Mouse (Mus musculus): ENCODE data around the gene Carmil1. TPM values are rescaled to one million over a fixed set of nuclear protein-coding genes. Genes with fewer than 3 reads are reported as not detected.

The Carmil1 gene
- polyA plus RNA-seq, 1 experiment from 2014 or later, result 37.2 TPM

GRCm38 (mm10) chr13:24136836-24137235 lies 143.8 kb downstream of the Carmil1 start:
- 87% methylated on average over 5 of the region's 5 CpGs for WGBS
- H3K4me2 ChIP-seq, result no peak overlapping the region
- ATAC-seq (ENCODE audit: insufficient read depth, low FRiP score, low read depth), result no peak
- no peak overlapping the region for H3K4me3 ChIP-seq (replicated peaks)
- H3K4me1 ChIP-seq, result 0 out of 2 replicates have a peak, but pooled peaks cover 4% of the 10 kb centered on the region
- no peaks in the 10 kb centered on the region for H3K9me3 ChIP-seq
- no peak overlapping the region for H3K27ac ChIP-seq
- H3K27me3 ChIP-seq (replicated peaks), result no peaks in the 10 kb centered on the region
- no peak overlapping the region for H3K9ac ChIP-seq
- H3K36me3 ChIP-seq, result no peaks in the 10 kb centered on the region

GRCm38 (mm10) chr13:24135282-24136230 lies 145.0 kb downstream of the Carmil1 start:
- Histone ChIP-seq H3K27ac (peak overlapping the region; percentile 55; the same call in 1 of the 2 replicates), H3K36me3 (no peaks in the 10 kb centered on the region), H3K4me2 (peak overlapping the region; percentile 30; the same call in 1 of the 2 replicates), H3K4me1 (0 out of 2 replicates have a peak, but pooled peaks cover 4% of the 10 kb centered on the region), H3K9me3 (no peaks in the 10 kb centered on the region), H3K27me3 (replicated peaks) (no peaks in the 10 kb centered on the region), H3K4me3 (replicated peaks) (no peak overlapping the region), H3K9ac (no peak overlapping the region)
- WGBS, result 24% methylated on average over 21 of the region's 21 CpGs
- ATAC-seq (ENCODE audit: insufficient read depth, low FRiP score, low read depth), result peak; percentile 85

- no peak for ATAC-seq (ENCODE audit: insufficient read depth, low FRiP score, low read depth)
- WGBS, result 81% methylated on average over 3 of the region's 3 CpGs
- no peak overlapping the region for H3K9ac ChIP-seq
Measured at GRCm38 (mm10) chr13:24132866-24133265, 147.7 kb downstream of the Carmil1 start.

GRCm38 (mm10) chr13:24131319-24131718 lies 149.3 kb downstream of the Carmil1 start:
- WGBS, result 89% methylated on average over 5 of the region's 5 CpGs

More at GRCm38 (mm10) chr13:24132866-24133265, 147.7 kb downstream of the Carmil1 start:
- no peak overlapping the region for H3K27ac ChIP-seq
- 0 out of 2 replicates have a peak, but pooled peaks cover 4% of the 10 kb centered on the region for H3K4me1 ChIP-seq
- H3K36me3 ChIP-seq, result no peaks in the 10 kb centered on the region
- no peaks in the 10 kb centered on the region for H3K27me3 ChIP-seq (replicated peaks)
- no peak overlapping the region for H3K4me3 ChIP-seq (replicated peaks)
- no peaks in the 10 kb centered on the region for H3K9me3 ChIP-seq
- no peak overlapping the region for H3K4me2 ChIP-seq

DNA sequence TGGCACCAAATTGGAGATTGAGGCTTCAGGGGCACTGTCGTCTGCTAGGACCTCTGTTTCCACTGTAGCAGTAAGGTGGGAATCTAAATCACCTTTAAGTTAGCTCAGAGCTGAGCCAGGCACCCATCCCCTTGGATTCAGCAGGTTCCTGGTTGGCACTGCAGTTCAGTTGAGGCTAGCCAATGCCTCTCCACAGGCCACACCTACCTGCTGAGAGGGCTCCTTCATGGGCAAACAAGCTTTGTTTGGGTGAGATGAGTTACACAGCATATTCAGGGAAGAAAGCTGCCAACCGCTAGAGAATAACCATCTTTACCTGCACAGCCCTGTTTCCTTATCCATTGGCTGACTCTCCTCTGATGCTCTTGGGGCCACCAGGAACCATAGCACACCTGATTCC lies 149.9 kb downstream of the Carmil1 start:
- Histone ChIP-seq H3K27me3 (replicated peaks) (no peaks in the 10 kb centered on the region), H3K36me3 (no peaks in the 10 kb centered on the region), H3K27ac (no peak overlapping the region), H3K4me1 (0 out of 2 replicates have a peak, but pooled peaks cover 2% of the 10 kb centered on the region), H3K9me3 (no peaks in the 10 kb centered on the region), H3K4me3 (replicated peaks) (no peak overlapping the region), H3K9ac (no peak overlapping the region), H3K4me2 (no peak overlapping the region)
- ATAC-seq (ENCODE audit: insufficient read depth, low FRiP score, low read depth), result no peak
- WGBS, result 90% methylated on average over 2 of the region's 2 CpGs

More at GRCm38 (mm10) chr13:24131319-24131718, 149.3 kb downstream of the Carmil1 start:
- no peak overlapping the region for H3K4me3 ChIP-seq (replicated peaks)
- no peak for ATAC-seq (ENCODE audit: insufficient read depth, low FRiP score, low read depth)
- no peak overlapping the region for H3K4me2 ChIP-seq
- no peaks in the 10 kb centered on the region for H3K36me3 ChIP-seq
- H3K9ac ChIP-seq, result no peak overlapping the region
- 0 out of 2 replicates have a peak, but pooled peaks cover 4% of the 10 kb centered on the region for H3K4me1 ChIP-seq
- no peaks in the 10 kb centered on the region for H3K9me3 ChIP-seq
- H3K27ac ChIP-seq, result no peak overlapping the region
- no peaks in the 10 kb centered on the region for H3K27me3 ChIP-seq (replicated peaks)

DNA sequence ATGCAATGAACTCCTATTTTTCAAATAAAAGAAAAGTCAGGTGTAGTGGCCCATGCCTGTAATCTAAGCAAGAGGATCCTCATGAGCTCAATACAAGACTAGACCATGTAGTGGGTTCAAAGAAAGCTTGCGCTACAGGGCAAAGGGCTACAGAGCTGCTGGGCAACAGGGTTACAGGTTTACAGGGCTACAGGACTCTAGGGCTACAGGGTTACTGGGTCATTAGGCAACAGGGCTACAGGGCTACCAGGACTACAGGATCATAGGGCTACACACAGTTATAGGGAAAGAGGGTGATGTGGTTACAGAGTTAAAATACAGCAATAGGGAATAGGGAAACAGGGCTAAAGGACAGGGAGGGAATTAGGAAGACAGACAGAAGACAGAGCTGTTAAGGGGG lies 151.9 kb downstream of the Carmil1 start:
- H3K4me2 ChIP-seq, result no peak overlapping the region
- no peaks in the 10 kb centered on the region for H3K27me3 ChIP-seq (replicated peaks)
- H3K9me3 ChIP-seq, result no peaks in the 10 kb centered on the region
- H3K4me1 ChIP-seq, result no peaks in the 10 kb centered on the region
- H3K4me3 ChIP-seq (replicated peaks), result no peak overlapping the region
- no peak for ATAC-seq (ENCODE audit: insufficient read depth, low FRiP score, low read depth)
- no peaks in the 10 kb centered on the region for H3K36me3 ChIP-seq
- H3K9ac ChIP-seq, result no peak overlapping the region
- no peak overlapping the region for H3K27ac ChIP-seq
- WGBS, result 93% methylated on average over 1 of the region's 1 CpGs

DNA sequence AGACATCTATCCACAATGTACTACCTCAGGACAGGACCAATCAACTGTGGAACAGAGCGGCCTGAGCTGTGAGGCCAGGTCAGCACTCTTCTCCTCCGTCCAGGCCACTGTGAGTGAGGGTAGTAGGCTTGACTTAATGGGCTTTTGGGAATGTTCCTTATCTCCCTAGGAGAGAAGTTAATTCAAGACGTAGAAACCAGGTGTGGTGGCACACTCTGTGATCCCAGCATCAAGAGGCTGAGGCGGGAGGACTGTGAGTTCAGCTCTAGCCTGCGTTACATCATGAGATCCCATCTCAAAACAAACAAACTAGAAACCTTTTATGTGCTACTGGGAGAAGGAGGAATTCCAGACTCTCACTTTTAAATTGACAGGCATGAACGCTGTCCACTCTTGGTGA lies 154.7 kb downstream of the Carmil1 start:
- Histone ChIP-seq H3K4me3 (replicated peaks) (no peak overlapping the region), H3K36me3 (no peaks in the 10 kb centered on the region), H3K4me1 (no peaks in the 10 kb centered on the region), H3K27ac (no peak overlapping the region), H3K9ac (no peak overlapping the region), H3K27me3 (replicated peaks) (no peaks in the 10 kb centered on the region), H3K9me3 (no peaks in the 10 kb centered on the region), H3K4me2 (no peak overlapping the region)
- 59% methylated on average over 6 of the region's 6 CpGs for WGBS
- ATAC-seq (ENCODE audit: insufficient read depth, low FRiP score, low read depth), result no peak

DNA sequence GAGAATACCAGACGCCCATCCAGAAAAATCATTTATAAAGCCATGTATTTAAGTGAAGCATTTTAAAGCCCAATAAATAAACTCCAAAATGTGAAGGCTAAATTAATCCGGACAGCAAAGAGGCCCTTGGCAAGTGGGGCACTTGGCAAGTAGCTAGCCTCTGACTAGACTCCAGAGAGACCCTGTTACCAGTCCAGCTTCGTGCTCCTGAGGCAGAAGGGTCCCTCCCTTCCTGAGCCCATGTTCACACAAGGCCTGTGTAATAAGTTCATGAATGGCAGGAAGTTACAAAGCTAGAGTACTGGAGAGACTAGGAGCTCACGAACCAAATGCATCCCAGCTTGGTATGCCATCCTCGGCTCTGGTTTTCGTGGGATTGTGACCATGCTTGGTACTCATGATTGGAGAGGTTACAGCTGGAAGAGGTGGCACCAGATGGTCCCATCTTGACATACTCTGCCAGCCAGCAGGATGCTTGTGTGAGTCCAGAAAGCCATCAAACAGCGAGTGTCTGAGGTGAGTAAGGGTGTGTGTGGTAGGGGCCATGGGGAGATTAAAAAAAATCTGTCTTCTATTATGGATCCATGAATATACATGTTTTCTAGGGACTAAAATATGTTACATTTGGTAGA lies 163.3 kb downstream of the Carmil1 start:
- Histone ChIP-seq H3K4me3 (replicated peaks) (no peak overlapping the region), H3K9ac (no peak overlapping the region), H3K27me3 (replicated peaks) (no peaks in the 10 kb centered on the region), H3K36me3 (no peaks in the 10 kb centered on the region), H3K4me1 (no peaks in the 10 kb centered on the region), H3K4me2 (no peak overlapping the region), H3K27ac (no peak overlapping the region), H3K9me3 (no peaks in the 10 kb centered on the region)
- WGBS, result 78% methylated on average over 7 of the region's 7 CpGs
- no peak for ATAC-seq (ENCODE audit: insufficient read depth, low FRiP score, low read depth)

- H3K4me3 ChIP-seq (replicated peaks), result no peak overlapping the region
- H3K9me3 ChIP-seq, result no peaks in the 10 kb centered on the region
- peak; percentile 80; the same call in 1 of the 2 replicates for ATAC-seq (ENCODE audit: insufficient read depth, low FRiP score, low read depth)
- no peak overlapping the region for H3K4me2 ChIP-seq
- H3K27me3 ChIP-seq (replicated peaks), result no peaks in the 10 kb centered on the region
- no peak overlapping the region for H3K9ac ChIP-seq
- no peak overlapping the region for H3K27ac ChIP-seq
- no peaks in the 10 kb centered on the region for H3K36me3 ChIP-seq
- no peaks in the 10 kb centered on the region for H3K4me1 ChIP-seq
- 66% methylated on average over 9 of the region's 9 CpGs for WGBS
Measured at GRCm38 (mm10) chr13:24112689-24113348, 167.8 kb downstream of the Carmil1 start.

GRCm38 (mm10) chr13:24110329-24110728 lies 170.3 kb downstream of the Carmil1 start:
- ATAC-seq (ENCODE audit: insufficient read depth, low FRiP score, low read depth), result no peak
- H3K36me3 ChIP-seq, result no peaks in the 10 kb centered on the region
- H3K27ac ChIP-seq, result no peak overlapping the region
- no peaks in the 10 kb centered on the region for H3K9me3 ChIP-seq
- no peak overlapping the region for H3K9ac ChIP-seq
- H3K4me3 ChIP-seq (replicated peaks), result no peak overlapping the region
- H3K4me2 ChIP-seq, result no peak overlapping the region
- no peaks in the 10 kb centered on the region for H3K27me3 ChIP-seq (replicated peaks)
- no peaks in the 10 kb centered on the region for H3K4me1 ChIP-seq
- WGBS, result 90% methylated on average over 7 of the region's 7 CpGs

GRCm38 (mm10) chr13:24108282-24108681 lies 172.3 kb downstream of the Carmil1 start:
- Histone ChIP-seq H3K4me3 (replicated peaks) (no peak overlapping the region), H3K9me3 (no peaks in the 10 kb centered on the region), H3K4me2 (no peak overlapping the region), H3K27ac (no peak overlapping the region), H3K4me1 (no peaks in the 10 kb centered on the region), H3K27me3 (replicated peaks) (no peaks in the 10 kb centered on the region), H3K9ac (no peak overlapping the region), H3K36me3 (no peaks in the 10 kb centered on the region)
- no peak for ATAC-seq (ENCODE audit: insufficient read depth, low FRiP score, low read depth)
- WGBS, result 36% methylated on average over 7 of the region's 7 CpGs
